Comparison of ENCODE assay signal across 7 mouse cellular contexts in the genomic region with DNA sequence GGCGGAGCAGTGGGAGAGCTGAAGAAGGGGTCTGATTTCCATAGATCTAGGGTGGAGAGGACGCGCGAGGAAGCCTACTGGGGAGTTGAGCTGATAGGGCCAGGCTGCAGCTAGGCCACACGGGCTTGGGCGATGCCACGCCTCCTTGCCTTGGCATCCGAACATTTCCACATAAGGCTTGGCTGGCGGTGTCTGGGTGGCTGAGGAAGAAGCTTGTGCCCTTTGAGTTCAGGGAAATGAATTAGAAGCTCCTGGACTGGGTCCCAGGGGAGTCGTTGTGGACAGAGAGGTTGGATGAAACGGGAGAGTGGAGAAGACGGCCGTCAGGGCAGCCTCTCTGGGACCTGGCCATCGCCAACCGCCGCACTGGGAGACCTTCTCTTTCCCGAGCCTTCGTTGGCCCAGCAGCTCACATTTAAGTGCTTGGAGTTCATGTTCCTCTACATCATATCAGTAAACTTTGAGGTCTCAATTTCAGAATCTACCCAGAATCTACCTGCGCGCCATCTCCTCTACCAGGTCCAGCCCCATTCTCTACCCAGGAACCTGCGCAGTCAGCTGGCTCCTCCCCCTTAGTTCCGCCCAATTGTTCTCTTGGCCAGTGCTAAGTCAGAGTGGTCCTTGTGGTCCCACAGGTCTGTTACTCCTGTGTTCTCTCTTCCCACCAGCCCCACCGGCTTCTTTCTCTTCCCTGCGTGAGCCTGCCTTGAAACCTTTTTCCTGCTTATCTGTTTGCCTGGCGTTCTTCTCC. TPM values are rescaled to one million over a fixed set of nuclear protein-coding genes. Genes with fewer than 3 reads are reported as not detected.
DNase-seq lines count a peak whose midpoint lies in the region; ATAC-seq and TF ChIP-seq lines count a peak whose summit lies in the region.

No protein-coding gene starts in this region.

- H3K4me2 ChIP-seq in forebrain, embryonic 12.5 days: peak overlapping the region; percentile 54

- H3K4me3 ChIP-seq in brown adipose tissue, adult 24 weeks (ENCODE audit: insufficient read depth, low read depth, low read length): peak overlapping the region; percentile 56
- H3K4me3 ChIP-seq in forebrain, embryonic 12.5 days (replicated peaks): peak overlapping the region; percentile 34
- peak overlapping the region; percentile 68 for H3K4me3 ChIP-seq in small intestine, adult 2 months (ENCODE audit: low read depth, low read length)

- ATAC-seq in forebrain, embryonic 12.5 days (ENCODE audit: low FRiP score): no peak
- ATAC-seq in hematopoietic stem cell, adult 5-6 weeks (replicated peaks in 1 of 2; ENCODE audit: insufficient read depth in 1 of 2, low FRiP score in 2 of 2, low TSS enrichment in 1 of 2, low read depth in 1 of 2, poor library complexity in 2 of 2, severe bottlenecking in 2 of 2): peak; percentile 70 to 73

- WGBS in forebrain, embryonic 12.5 days: 4% methylated on average over 25 of the region's 25 CpGs
- 17% methylated on average over 25 of the region's 25 CpGs for WGBS in small intestine, adult 2 months

- no peaks in the 10 kb centered on the region for H3K36me3 ChIP-seq in forebrain, embryonic 12.5 days (replicated peaks)
- H3K36me3 ChIP-seq in small intestine, adult 2 months (ENCODE audit: control insufficient read depth, insufficient read depth, low read length): no peaks in the 10 kb centered on the region

- H3K9ac ChIP-seq in forebrain, embryonic 12.5 days: 0 out of 2 replicates have a peak overlapping the region, but pooled peaks have one; percentile 2

- peak; percentile 80 for DNase-seq in R1 (ENCODE audit: low read depth, low spot score)
- DNase-seq in layer of hippocampus, postnatal 25 days (ENCODE audit: extremely low spot score in 1 of 2, low spot score in 1 of 2): peak; percentile 7 to 13
- peak; percentile 70 to 74 for DNase-seq in lung, postnatal 4 days

- peak overlapping the region; percentile 72 for H3K27ac ChIP-seq in brown adipose tissue, adult 24 weeks (replicated peaks; ENCODE audit: low read depth, low read length)
- H3K27ac ChIP-seq in forebrain, embryonic 12.5 days: no peak overlapping the region
- peak overlapping the region; percentile 48 for H3K27ac ChIP-seq in small intestine, adult 2 months (ENCODE audit: insufficient read depth, low read depth, low read length)

- TF ChIP-seq CTCF in small intestine, adult 2 months (IDR thresholded peaks at IDR 0.05; ENCODE audit: extremely low read depth, insufficient read length, insufficient replicate concordance, low read depth, low read length): no peak

- no peak; the same call in 1 of the 2 replicates for TF ChIP-seq POLR2A in small intestine, adult 2 months (IDR thresholded peaks at IDR 0.05; ENCODE audit: low read depth, low read length)

- peaks cover 9% of the 10 kb centered on the region for H3K4me1 ChIP-seq in brown adipose tissue, adult 24 weeks (ENCODE audit: control insufficient read depth, insufficient read depth, insufficient read length, low read length)
- 0 out of 2 replicates have a peak, but pooled peaks cover 10% of the 10 kb centered on the region for H3K4me1 ChIP-seq in forebrain, embryonic 12.5 days
- peaks cover 32% of the 10 kb centered on the region for H3K4me1 ChIP-seq in small intestine, adult 2 months (ENCODE audit: control insufficient read depth, insufficient read depth, insufficient read length, low read length)

- H3K9me3 ChIP-seq in forebrain, embryonic 12.5 days: no peaks in the 10 kb centered on the region

- peaks cover 27% of the 10 kb centered on the region for H3K27me3 ChIP-seq in forebrain, embryonic 12.5 days
- H3K27me3 ChIP-seq in small intestine, adult 2 months (ENCODE audit: control insufficient read depth, insufficient read depth, low read length): no peaks in the 10 kb centered on the region

RNA-seq across cellular contexts. Expression of gene Adgre5, which starts 31.8 kb away (rescaled TPM):
- 30.1 and 34.2 TPM in 2 replicates for polyA plus RNA-seq in brown adipose tissue, adult 24 weeks (2012; ENCODE audit: insufficient read depth, insufficient read length, missing spikeins)
- 9.4 and 10.7 TPM in 2 replicates for polyA plus RNA-seq in forebrain, embryonic 12.5 days (2016; fragmentation: Nextera tagmentation; extraction: Ambion mirVana)
- total RNA-seq in hematopoietic stem cell, adult 5-6 weeks (2017): 23.2 and 24.9 TPM in 2 replicates
- 10 to 100 TPM in 1 of 2 experiments, 1 to 10 TPM in 1; 7.4 to 11.0 TPM for total RNA-seq in layer of hippocampus, postnatal 25 days (2021)
- 23.7 and 43.2 TPM in 2 replicates for polyA plus RNA-seq in small intestine, adult 2 months (2012; rRNA removed)

RNA-seq across cellular contexts. Expression of gene Ddx39, which starts 57.9 kb away (rescaled TPM):
- polyA plus RNA-seq in brown adipose tissue, adult 24 weeks (2012; ENCODE audit: insufficient read depth, insufficient read length, missing spikeins): 7.7 and 14.1 TPM in 2 replicates
- polyA plus RNA-seq in forebrain, embryonic 12.5 days (2016; fragmentation: Nextera tagmentation; extraction: Ambion mirVana): 168 and 185 TPM in 2 replicates
- 61.0 and 66.9 TPM in 2 replicates for total RNA-seq in hematopoietic stem cell, adult 5-6 weeks (2017)
- total RNA-seq in layer of hippocampus, postnatal 25 days (2021): 10 to 100 TPM; 14.4 to 17.2 TPM
- polyA plus RNA-seq in small intestine, adult 2 months (2012; rRNA removed): 26.5 and 39.2 TPM in 2 replicates

Comparison
In these comparisons a context has a peak if more than half of its experiments do, and no peak if none do; other contexts are left out.
1. DNase-seq: peak in every context shown above with its lines; median percentile 80 in R1; 72 in lung, postnatal 4 days; 10 in layer of hippocampus, postnatal 25 days.